Comparison of ENCODE assay signal across 9 mouse cellular contexts in genomic region chr12:107975897-107976570, GRCm38 (mm10). TPM values are rescaled to one million over a fixed set of nuclear protein-coding genes. Genes with fewer than 3 reads are reported as not detected.
DNase-seq lines count a peak whose midpoint lies in the region; ATAC-seq and TF ChIP-seq lines count a peak whose summit lies in the region.
"Had no signal": no experiment of that assay in that cellular context is flagged by ENCODE, and none has a peak within 500 bp of the region (broad histone marks: within the 10 kb centered on the region; RNA-seq: fewer than 3 reads in every experiment).

No protein-coding gene starts in this region.

- no peak overlapping the region for H3K9ac ChIP-seq in heart, embryonic 11.5 days (ENCODE audit: low read depth, low read length)
- no peak overlapping the region for H3K9ac ChIP-seq in limb, embryonic 11.5 days (ENCODE audit: low read length)

- no peak for DNase-seq in heart, adult 8-10 months (ENCODE audit: low spot score)
- no peak for DNase-seq in thymus, adult 2 months
- DNase-seq in thymus, postnatal 0 days (ENCODE audit: low spot score) = no peak
- DNase-seq in limb, embryonic 11.5 days (ENCODE audit: low spot score) = no peak
- peak; percentile 74 for DNase-seq in telencephalon, adult 2 months (ENCODE audit: low read depth, low spot score)
- no peak for DNase-seq in adipocyte (ENCODE audit: low spot score)
- DNase-seq in gastrocnemius, adult 2 months = no peak
- DNase-seq: lung, postnatal 10 days had no signal

- no peak for TF ChIP-seq POLR2A in thymus, adult 2 months (IDR thresholded peaks at IDR 0.05; ENCODE audit: control insufficient read depth, extremely low read depth, insufficient read depth, low read length, poor library complexity)

- ATAC-seq in heart, embryonic 11.5 days (replicated peaks; ENCODE audit: insufficient number of reproducible peaks, low FRiP score, low TSS enrichment) = no peak
- ATAC-seq in limb, embryonic 11.5 days (ENCODE audit: insufficient number of reproducible peaks, low FRiP score, low TSS enrichment, low read depth) = no peak

- peak overlapping the region; percentile 3; the same call in 1 of the 2 replicates for H3K4me3 ChIP-seq in heart, embryonic 11.5 days (ENCODE audit: low read depth, low read length)
- H3K4me3 ChIP-seq in thymus, adult 2 months (ENCODE audit: control insufficient read depth, insufficient read depth, low read length) = no peak overlapping the region
- H3K4me3 ChIP-seq in limb, embryonic 11.5 days (ENCODE audit: low read depth, low read length) = peak overlapping the region; percentile 14; the same call in 1 of the 2 replicates
- no peak overlapping the region for H3K4me3 ChIP-seq in gastrocnemius, adult 2 months

- no peak overlapping the region for H3K27ac ChIP-seq in heart, embryonic 11.5 days (ENCODE audit: low read depth, low read length)
- H3K27ac ChIP-seq in thymus, adult 2 months (ENCODE audit: control insufficient read depth, insufficient read depth, low read length) = peak overlapping the region; percentile 49; the same call in 1 of the 2 replicates
- no peak overlapping the region for H3K27ac ChIP-seq in limb, embryonic 11.5 days (replicated peaks; ENCODE audit: low read depth, low read length)
- H3K27ac ChIP-seq in gastrocnemius, adult 2 months = no peak overlapping the region

- peaks cover 50% of the 10 kb centered on the region for H3K4me1 ChIP-seq in heart, embryonic 11.5 days (ENCODE audit: control insufficient read depth, insufficient read depth, low read length)
- peaks cover 88% of the 10 kb centered on the region for H3K4me1 ChIP-seq in thymus, adult 2 months (replicated peaks; ENCODE audit: control insufficient read depth, insufficient read depth, low read length)
- peaks cover 91% of the 10 kb centered on the region for H3K4me1 ChIP-seq in limb, embryonic 11.5 days (ENCODE audit: control insufficient read depth, insufficient read depth, low read length)

- H3K27me3 ChIP-seq in heart, embryonic 11.5 days (ENCODE audit: control insufficient read depth, insufficient read depth, low read length) = peaks cover 15% of the 10 kb centered on the region
- no peaks in the 10 kb centered on the region for H3K27me3 ChIP-seq in thymus, adult 2 months (ENCODE audit: control insufficient read depth, insufficient read depth, low read length)
- H3K27me3 ChIP-seq in limb, embryonic 11.5 days (ENCODE audit: control insufficient read depth, insufficient read depth, low read length) = no peaks in the 10 kb centered on the region

- no peaks in the 10 kb centered on the region for H3K36me3 ChIP-seq in heart, embryonic 11.5 days (ENCODE audit: control insufficient read depth, insufficient read depth, low read length)
- H3K36me3 ChIP-seq in thymus, adult 2 months (ENCODE audit: control insufficient read depth, insufficient read depth, low read length) = peaks cover 78% of the 10 kb centered on the region
- no peaks in the 10 kb centered on the region for H3K36me3 ChIP-seq in limb, embryonic 11.5 days (ENCODE audit: control insufficient read depth, insufficient read depth, low read length)

- H3K4me2 ChIP-seq in heart, embryonic 11.5 days = peak overlapping the region; percentile 56
- peak overlapping the region; percentile 34 for H3K4me2 ChIP-seq in limb, embryonic 11.5 days (ENCODE audit: low read depth, severe bottlenecking)

- intact Hi-C loops in gastrocnemius, adult 2 months (cut with DNase I) = no loop called here

- TF ChIP-seq CTCF in thymus, adult 2 months (IDR thresholded peaks at IDR 0.05; ENCODE audit: borderline replicate concordance, control insufficient read depth, extremely low read depth, insufficient read depth, low read length, poor library complexity) = no peak
- no peak for TF ChIP-seq CTCF in gastrocnemius, adult 2 months (IDR thresholded peaks at IDR 0.05)

- 41% methylated on average over 14 of the region's 14 CpGs for WGBS in heart, embryonic 11.5 days (ENCODE audit: insufficient replicate concordance)
- WGBS in thymus, adult 2 months = 54% methylated on average over 14 of the region's 14 CpGs
- WGBS in limb, embryonic 11.5 days = 22% methylated on average over 14 of the region's 14 CpGs

- H3K9me3 ChIP-seq in heart, embryonic 11.5 days (replicated peaks; ENCODE audit: control insufficient read depth, low read length) = no peaks in the 10 kb centered on the region
- H3K9me3 ChIP-seq in limb, embryonic 11.5 days (ENCODE audit: control insufficient read depth, low read length) = no peaks in the 10 kb centered on the region

RNA-seq across cellular contexts. Expression of gene Bcl11b, which starts 27.4 kb away (rescaled TPM):
- 1.7 and 3.5 TPM in 2 replicates for polyA plus RNA-seq in heart, embryonic 11.5 days (2014; fragmentation: Nextera tagmentation; extraction: Ambion mirVana)
- 1 to 10 TPM in 2 of 4 experiments, under 1 TPM in 2; 0.75 to 1.8 (median 0.99) TPM for total RNA-seq in heart, adult 8-10 months (2022)
- 346 and 564 TPM in 2 replicates for polyA plus RNA-seq in thymus, adult 2 months (2012; rRNA removed)
- 110 and 156 TPM in 2 replicates for polyA plus RNA-seq in thymus, postnatal 0 days (2015; fragmentation: Nextera tagmentation; extraction: Ambion mirVana)
- polyA plus RNA-seq in limb, embryonic 11.5 days (2014; fragmentation: Nextera tagmentation; extraction: Ambion mirVana) = 8.7 and 12.3 TPM in 2 replicates
- under 1 TPM in 1 of 2 experiments, not detected in 1; 0.11 TPM for total RNA-seq in gastrocnemius, adult 2 months (2021)

Comparison
In these comparisons a context has a peak if more than half of its experiments do, and no peak if none do; other contexts are left out.
1. H3K4me3 ChIP-seq: peak in heart, embryonic 11.5 days (single experiment) and limb, embryonic 11.5 days (single experiment); none in thymus, adult 2 months (single experiment) and gastrocnemius, adult 2 months (single experiment).